Mouse (Mus musculus) ES-E14 (cell line): Measurements from ENCODE around the gene Ddx5. TPM values are rescaled to one million over a fixed set of nuclear protein-coding genes. Genes with fewer than 3 reads are reported as not detected.

Experiments used
- DNase-seq: peaks from one replicate; pipeline ENCODE4 v3.0.0-alpha.2; 2013; ENCODE audit warnings: low read depth, low spot score
- H3K27ac ChIP-seq: 2 replicates; pipeline ENCODE4 v1.5.1; 2012; ENCODE audit warnings: low read depth, mild to moderate bottlenecking, low read length, moderate library complexity, mixed read lengths; ENCODE audit not compliant: poor library complexity, insufficient read depth, severe bottlenecking
- H3K36me3 ChIP-seq: 2 replicates; pipeline ENCODE4 v1.6.1; 2012; ENCODE audit warnings: mild to moderate bottlenecking, low read length, moderate library complexity, mixed read lengths; ENCODE audit not compliant: control insufficient read depth, poor library complexity, insufficient read depth, severe bottlenecking
- H3K4me1 ChIP-seq, 2 experiments: fragments of 150-350 bp in 1 of 2; sonication (generic) in 1 of 2; 2 replicates each; pipeline ENCODE4 v1.6.1; 2012; ENCODE audit warnings: low read length in 2 of 2, mild to moderate bottlenecking in 1 of 2, mixed read lengths in 1 of 2; ENCODE audit not compliant: control insufficient read depth in 2 of 2, insufficient read depth in 2 of 2, poor library complexity in 1 of 2
- H3K4me3 ChIP-seq, 2 experiments: fragments of 150-350 bp in 1 of 2; sonication (generic) in 1 of 2; 2 replicates each; pipeline ENCODE4 v1.5.1; 2012; ENCODE audit warnings: low read length in 2 of 2, low read depth in 1 of 2, mild to moderate bottlenecking in 1 of 2, mixed read lengths in 1 of 2; ENCODE audit not compliant: insufficient read depth in 1 of 2, poor library complexity in 1 of 2, severe bottlenecking in 1 of 2
- H3K9ac ChIP-seq: 2 replicates; pipeline ENCODE4 v1.6.1; 2012; ENCODE audit warnings: low read depth, mild to moderate bottlenecking, low read length, mixed read lengths; ENCODE audit not compliant: poor library complexity, insufficient read depth, severe bottlenecking
- H3K9me3 ChIP-seq: fragments of 150-350 bp; sonication (generic); 2 replicates; pipeline ENCODE4 v1.6.1; 2012; ENCODE audit warnings: low read depth, mild to moderate bottlenecking, low read length; ENCODE audit not compliant: control insufficient read depth, insufficient read depth
- CHD2 ChIP-seq: IDR thresholded peaks from 2 replicates; pipeline ENCODE4 v1.6.1; 2014; ENCODE audit warnings: mild to moderate bottlenecking, low read depth, low read length, inconsistent platforms
- HCFC1 ChIP-seq: IDR thresholded peaks from 2 replicates; pipeline ENCODE4 v1.6.1; 2012; ENCODE audit warnings: low read length, inconsistent platforms, borderline replicate concordance; ENCODE audit not compliant: insufficient read depth
- MAFK ChIP-seq: IDR thresholded peaks from 2 replicates; pipeline ENCODE4 v1.6.1; 2014; ENCODE audit warnings: mild to moderate bottlenecking, low read depth, low read length, inconsistent platforms; ENCODE audit not compliant: insufficient read depth
- ZC3H11A ChIP-seq: IDR thresholded peaks from 2 replicates; pipeline ENCODE4 v1.6.1; 2012; ENCODE audit warnings: low read depth, mild to moderate bottlenecking, inconsistent platforms, low read length, borderline replicate concordance
- ZNF384 ChIP-seq: IDR thresholded peaks from 2 replicates; pipeline ENCODE4 v1.6.1; 2012; ENCODE audit warnings: low read depth, low read length, inconsistent platforms
- in situ Hi-C, 2 experiments: fragments of 600-800 bp; cut with MboI; formaldehyde crosslinking; loops; one replicate each; pipeline ENCODE4 v1.15.1; 2025; ENCODE audit warnings: low sequenced_read_pairs in 2 of 2, inconsistent platforms in 1 of 2; ENCODE audit not compliant: unreplicated experiment in 2 of 2
- total RNA-seq: library from RNA; depleted of rRNA; stranded (reverse); fragments of 300-350 nt; gene quantifications from 2 replicates; pipeline ENCODE4 v1.2.3, GENCODE M21; 2012

The Ddx5 gene
- total RNA-seq, 1 experiment: 403 TPM

DNA sequence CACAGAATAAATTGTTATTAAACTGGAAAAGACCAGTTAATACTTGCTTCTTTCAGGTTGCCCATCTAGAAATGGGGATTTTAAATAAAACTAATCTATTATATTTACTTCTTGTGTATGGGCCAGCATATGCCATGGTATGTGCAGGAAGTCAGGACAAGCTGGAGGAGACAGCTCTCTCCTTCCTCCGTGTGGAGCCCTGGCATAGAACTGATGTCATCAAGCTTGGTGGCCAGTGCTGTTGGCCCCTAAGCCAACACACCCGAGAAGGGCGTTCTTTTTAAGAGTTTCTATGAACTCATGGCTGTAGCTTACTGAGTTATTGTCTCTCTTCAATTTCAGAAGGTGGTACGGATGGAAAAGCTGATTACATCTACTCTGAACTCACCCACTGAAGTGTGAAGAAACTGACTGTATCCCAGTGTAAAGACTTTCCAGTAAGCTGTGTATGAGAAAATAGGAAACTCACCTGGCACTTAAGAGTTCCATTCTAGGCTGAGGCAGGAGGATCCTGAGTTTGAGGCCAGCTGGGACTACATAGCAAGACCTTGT is 22.3 kb downstream of the Ddx5 start:
- H3K4me1 ChIP-seq: peaks cover 4 to 12% of the 10 kb centered on the region in 2 experiments; a peak in 3 of 4 replicates
- TF ChIP-seq HCFC1: no peak
- TF ChIP-seq MAFK: no peak
- no peak for TF ChIP-seq ZNF384
- TF ChIP-seq ZC3H11A: no peak
- TF ChIP-seq CHD2: no peak
- H3K9ac ChIP-seq: no peak overlapping the region
- DNase-seq: no peak
- H3K9me3 ChIP-seq: no peaks in the 10 kb centered on the region
- in situ Hi-C loops: no loop called here
- peaks cover 21% of the 10 kb centered on the region for H3K36me3 ChIP-seq
- H3K4me3 ChIP-seq: no peak overlapping the region
- H3K27ac ChIP-seq: no peak overlapping the region

DNA sequence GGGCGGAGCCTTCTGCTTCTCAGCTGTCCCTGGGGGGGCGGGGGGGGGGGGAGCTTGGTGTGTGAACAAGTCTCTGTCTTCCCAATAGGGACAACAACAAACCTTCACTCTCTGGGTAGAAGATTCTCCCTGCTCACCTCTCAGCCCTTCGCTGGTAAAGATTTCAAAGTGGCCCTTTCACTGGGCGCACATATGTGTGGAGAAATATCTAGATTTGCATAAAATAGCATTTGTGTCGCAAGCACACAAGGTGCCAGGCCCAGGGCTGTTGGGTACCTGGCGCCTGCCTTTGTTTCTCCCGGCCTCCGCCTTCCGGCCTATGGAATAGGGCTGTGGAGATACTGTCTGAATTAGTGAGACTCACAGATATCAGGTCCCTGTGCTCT is 26.2 kb downstream of the Ddx5 start:
- DNase-seq: no peak
- H3K9ac ChIP-seq: no peak overlapping the region
- in situ Hi-C loops: no loop called here
- H3K4me3 ChIP-seq: no peak overlapping the region
- peaks cover 4 to 13% of the 10 kb centered on the region in 2 experiments; a peak in 3 of 4 replicates for H3K4me1 ChIP-seq
- H3K27ac ChIP-seq: no peak overlapping the region
- peaks cover 7% of the 10 kb centered on the region for H3K36me3 ChIP-seq
- no peaks in the 10 kb centered on the region for H3K9me3 ChIP-seq
- TF ChIP-seq CHD2: no peak
- no peak for TF ChIP-seq ZC3H11A
- no peak for TF ChIP-seq ZNF384
- TF ChIP-seq MAFK: no peak
- no peak for TF ChIP-seq HCFC1

DNA sequence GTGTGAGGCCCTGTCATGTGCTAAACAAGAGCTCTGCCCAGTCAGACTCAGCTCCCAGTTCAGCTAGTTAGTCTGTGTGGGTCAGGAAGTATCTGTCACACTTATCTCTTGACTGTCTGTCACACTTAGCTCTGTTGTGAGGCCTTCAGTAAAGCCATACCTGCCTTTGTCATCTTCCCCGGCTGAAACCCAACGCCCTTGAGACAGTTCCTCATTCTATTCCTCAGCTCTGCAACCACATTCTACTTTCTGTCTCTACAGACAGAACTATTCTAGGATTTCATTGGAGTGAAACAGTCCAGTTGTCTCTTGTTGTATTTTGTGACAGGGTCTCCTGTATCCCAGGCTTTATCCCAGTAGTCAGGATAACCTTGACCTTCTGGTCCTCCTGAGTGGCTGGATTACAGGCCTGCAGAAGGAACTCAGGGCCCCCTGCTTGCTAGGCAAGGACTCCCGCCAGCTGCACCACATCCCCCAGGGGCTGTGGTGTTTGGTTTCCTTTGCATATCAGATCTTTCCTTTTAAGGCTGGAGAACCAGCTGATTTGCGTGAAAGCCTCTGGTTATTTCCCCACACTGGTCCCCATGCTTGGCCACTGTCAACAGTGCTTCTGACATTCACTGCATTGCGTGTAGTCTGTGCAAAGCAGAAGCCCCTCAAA is 26.7 kb downstream of the Ddx5 start:
- no peak overlapping the region for H3K4me3 ChIP-seq
- no peak overlapping the region for H3K27ac ChIP-seq
- in situ Hi-C loops: no loop called here
- TF ChIP-seq HCFC1: no peak
- no peak for TF ChIP-seq CHD2
- no peak for TF ChIP-seq ZNF384
- no peak for TF ChIP-seq ZC3H11A
- no peak for TF ChIP-seq MAFK
- H3K36me3 ChIP-seq: peaks cover 4% of the 10 kb centered on the region
- DNase-seq: no peak
- no peaks in the 10 kb centered on the region for H3K9me3 ChIP-seq
- peaks cover 4 to 17% of the 10 kb centered on the region in 2 experiments; a peak in 3 of 4 replicates for H3K4me1 ChIP-seq
- no peak overlapping the region for H3K9ac ChIP-seq

DNA sequence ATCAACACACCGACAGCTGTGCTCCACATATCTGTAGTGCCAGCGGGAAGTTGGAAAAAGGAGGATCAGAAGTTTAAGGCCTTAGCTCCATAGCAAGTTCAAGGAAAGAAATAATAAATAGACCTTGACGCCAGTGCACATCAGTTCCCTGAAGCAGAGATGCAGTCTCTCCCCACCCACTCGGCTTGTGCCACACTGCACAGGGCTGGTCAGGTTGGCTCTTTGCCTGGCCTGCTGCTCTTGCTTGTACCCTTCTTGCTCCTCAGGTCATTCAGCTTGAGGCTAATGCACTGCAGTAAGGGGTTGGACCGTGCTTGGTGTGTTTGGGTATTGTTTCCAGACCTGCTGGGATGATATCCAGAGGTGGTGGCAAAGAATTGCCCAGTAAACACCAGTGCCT is 28.5 kb downstream of the Ddx5 start:
- H3K4me3 ChIP-seq: no peak overlapping the region
- in situ Hi-C loops: no loop called here
- H3K27ac ChIP-seq: no peak overlapping the region
- no peaks in the 10 kb centered on the region for H3K9me3 ChIP-seq
- no peak overlapping the region for H3K9ac ChIP-seq
- peaks cover 2% of the 10 kb centered on the region; the same call in 1 of the 2 replicates for H3K36me3 ChIP-seq
- H3K4me1 ChIP-seq: peaks cover 4 to 19% of the 10 kb centered on the region in 2 experiments; a peak in 3 of 4 replicates
- no peak for DNase-seq
- TF ChIP-seq HCFC1 (no peak), CHD2 (no peak), ZC3H11A (no peak), MAFK (no peak), ZNF384 (no peak)
